Mouse (Mus musculus): ENCODE measurements around the gene Adra2a. TPM values are rescaled to one million over a fixed set of nuclear protein-coding genes. Genes with fewer than 3 reads are reported as not detected.
A peak's percentile ranks its signal among the peaks of the same experiment; 100 is the strongest.

Adra2a gene
- 1.3 and 1.5 TPM in 2 replicates for polyA plus RNA-seq (2014; fragmentation: Nextera tagmentation; extraction: Ambion mirVana)

- ATAC-seq (ENCODE audit: low FRiP score, low TSS enrichment): no peak
- H3K27ac ChIP-seq (ENCODE audit: low read depth, low read length): no peak within 1 kb of the TSS
- peak within 1 kb of the TSS; percentile 100 for H3K4me2 ChIP-seq (replicated peaks; ENCODE audit: low read depth, low read length)
- peak within 1 kb of the TSS; percentile 70 for H3K9ac ChIP-seq (ENCODE audit: low read depth, low read length)
- peaks cover 36% of the 10 kb centered on the region for H3K27me3 ChIP-seq (ENCODE audit: control insufficient read depth, insufficient read depth, low read length)
- H3K4me1 ChIP-seq (ENCODE audit: control insufficient read depth, insufficient read depth, low read length): peaks cover 31% of the 10 kb centered on the region
- H3K36me3 ChIP-seq (ENCODE audit: control insufficient read depth, insufficient read depth, low read length): no peaks in the 10 kb centered on the region
- H3K9me3 ChIP-seq (ENCODE audit: control insufficient read depth, low read length): no peaks in the 10 kb centered on the region
- peak within 1 kb of the TSS; percentile 58 for H3K4me3 ChIP-seq (ENCODE audit: low read length)
- WGBS: 75% methylated on average over 5 of the region's 5 CpGs
Observed at GRCm38 (mm10) chr19:54043851-54044250, at the start of gene Adra2a. Gene Adra2a, plus strand, starts transcription at chr19:54044151.

- no peaks in the 10 kb centered on the region for H3K9me3 ChIP-seq (ENCODE audit: control insufficient read depth, low read length)
- H3K9ac ChIP-seq (ENCODE audit: low read depth, low read length): no peak overlapping the region
- 80% methylated on average over 1 of the region's 1 CpGs for WGBS
- no peak overlapping the region for H3K27ac ChIP-seq (ENCODE audit: low read depth, low read length)
- H3K27me3 ChIP-seq (ENCODE audit: control insufficient read depth, insufficient read depth, low read length): no peaks in the 10 kb centered on the region
- H3K36me3 ChIP-seq (ENCODE audit: control insufficient read depth, insufficient read depth, low read length): peaks cover 5% of the 10 kb centered on the region; the same call in 1 of the 2 replicates
- H3K4me3 ChIP-seq (ENCODE audit: low read length): no peak overlapping the region
- ATAC-seq (ENCODE audit: low FRiP score, low TSS enrichment): no peak
- no peak overlapping the region for H3K4me2 ChIP-seq (replicated peaks; ENCODE audit: low read depth, low read length)
- H3K4me1 ChIP-seq (ENCODE audit: control insufficient read depth, insufficient read depth, low read length): no peaks in the 10 kb centered on the region
Observed at GRCm38 (mm10) chr19:53994276-53994675, 49.7 kb upstream of the Adra2a start.

GRCm38 (mm10) chr19:54010973-54011372 lies 33.0 kb upstream of the Adra2a start:
- no peak overlapping the region for H3K27ac ChIP-seq (ENCODE audit: low read depth, low read length)
- H3K36me3 ChIP-seq (ENCODE audit: control insufficient read depth, insufficient read depth, low read length): no peaks in the 10 kb centered on the region
- no peaks in the 10 kb centered on the region for H3K27me3 ChIP-seq (ENCODE audit: control insufficient read depth, insufficient read depth, low read length)
- H3K9ac ChIP-seq (ENCODE audit: low read depth, low read length): no peak overlapping the region
- H3K4me1 ChIP-seq (ENCODE audit: control insufficient read depth, insufficient read depth, low read length): 0 out of 2 replicates have a peak, but pooled peaks cover 6% of the 10 kb centered on the region
- H3K4me2 ChIP-seq (replicated peaks; ENCODE audit: low read depth, low read length): no peak overlapping the region
- H3K4me3 ChIP-seq (ENCODE audit: low read length): no peak overlapping the region
- 91% methylated on average over 4 of the region's 4 CpGs for WGBS
- ATAC-seq (ENCODE audit: low FRiP score, low TSS enrichment): no peak
- no peaks in the 10 kb centered on the region for H3K9me3 ChIP-seq (ENCODE audit: control insufficient read depth, low read length)

- Histone ChIP-seq H3K9me3 (ENCODE audit: control insufficient read depth, low read length) (no peaks in the 10 kb centered on the region), H3K4me3 (ENCODE audit: low read length) (no peak overlapping the region), H3K4me1 (ENCODE audit: control insufficient read depth, insufficient read depth, low read length) (0 out of 2 replicates have a peak, but pooled peaks cover 6% of the 10 kb centered on the region), H3K27ac (ENCODE audit: low read depth, low read length) (no peak overlapping the region), H3K36me3 (ENCODE audit: control insufficient read depth, insufficient read depth, low read length) (no peaks in the 10 kb centered on the region; the same call in 1 of the 2 replicates), H3K4me2 (replicated peaks; ENCODE audit: low read depth, low read length) (no peak overlapping the region), H3K27me3 (ENCODE audit: control insufficient read depth, insufficient read depth, low read length) (no peaks in the 10 kb centered on the region), H3K9ac (ENCODE audit: low read depth, low read length) (no peak overlapping the region)
- ATAC-seq (ENCODE audit: low FRiP score, low TSS enrichment): no peak
- 94% methylated on average over 5 of the region's 5 CpGs for WGBS
Observed at GRCm38 (mm10) chr19:54014999-54015398, 29.0 kb upstream of the Adra2a start.

GRCm38 (mm10) chr19:54015503-54015902 lies 28.4 kb upstream of the Adra2a start:
- ATAC-seq (ENCODE audit: low FRiP score, low TSS enrichment): no peak
- 100% methylated on average over 5 of the region's 5 CpGs for WGBS
- Histone ChIP-seq H3K27me3 (ENCODE audit: control insufficient read depth, insufficient read depth, low read length) (no peaks in the 10 kb centered on the region), H3K4me3 (ENCODE audit: low read length) (no peak overlapping the region), H3K27ac (ENCODE audit: low read depth, low read length) (no peak overlapping the region), H3K4me2 (replicated peaks; ENCODE audit: low read depth, low read length) (no peak overlapping the region), H3K9me3 (ENCODE audit: control insufficient read depth, low read length) (no peaks in the 10 kb centered on the region), H3K36me3 (ENCODE audit: control insufficient read depth, insufficient read depth, low read length) (no peaks in the 10 kb centered on the region; the same call in 1 of the 2 replicates), H3K4me1 (ENCODE audit: control insufficient read depth, insufficient read depth, low read length) (0 out of 2 replicates have a peak, but pooled peaks cover 5% of the 10 kb centered on the region), H3K9ac (ENCODE audit: low read depth, low read length) (no peak overlapping the region)

- 90% methylated on average over 6 of the region's 6 CpGs for WGBS
- H3K9ac ChIP-seq (ENCODE audit: low read depth, low read length): no peak overlapping the region
- H3K9me3 ChIP-seq (ENCODE audit: control insufficient read depth, low read length): no peaks in the 10 kb centered on the region
- no peaks in the 10 kb centered on the region for H3K4me1 ChIP-seq (ENCODE audit: control insufficient read depth, insufficient read depth, low read length)
- H3K36me3 ChIP-seq (ENCODE audit: control insufficient read depth, insufficient read depth, low read length): peaks cover 25% of the 10 kb centered on the region; the same call in 1 of the 2 replicates
- H3K4me3 ChIP-seq (ENCODE audit: low read length): no peak overlapping the region
- no peak overlapping the region for H3K27ac ChIP-seq (ENCODE audit: low read depth, low read length)
- no peak overlapping the region for H3K4me2 ChIP-seq (replicated peaks; ENCODE audit: low read depth, low read length)
- ATAC-seq (ENCODE audit: low FRiP score, low TSS enrichment): no peak
- no peaks in the 10 kb centered on the region for H3K27me3 ChIP-seq (ENCODE audit: control insufficient read depth, insufficient read depth, low read length)
Observed at GRCm38 (mm10) chr19:54035100-54035499, 8.9 kb upstream of the Adra2a start.

GRCm38 (mm10) chr19:54039441-54039840 lies 4.5 kb upstream of the Adra2a start:
- no peak for ATAC-seq (ENCODE audit: low FRiP score, low TSS enrichment)
- Histone ChIP-seq H3K27ac (ENCODE audit: low read depth, low read length) (no peak overlapping the region), H3K27me3 (ENCODE audit: control insufficient read depth, insufficient read depth, low read length) (no peaks in the 10 kb centered on the region), H3K36me3 (ENCODE audit: control insufficient read depth, insufficient read depth, low read length) (peaks cover 1% of the 10 kb centered on the region; the same call in 1 of the 2 replicates), H3K4me2 (replicated peaks; ENCODE audit: low read depth, low read length) (no peak overlapping the region), H3K4me1 (ENCODE audit: control insufficient read depth, insufficient read depth, low read length) (no peaks in the 10 kb centered on the region), H3K9ac (ENCODE audit: low read depth, low read length) (no peak overlapping the region), H3K4me3 (ENCODE audit: low read length) (no peak overlapping the region), H3K9me3 (ENCODE audit: control insufficient read depth, low read length) (no peaks in the 10 kb centered on the region)
- 74% methylated on average over 7 of the region's 7 CpGs for WGBS

- no peak for ATAC-seq (ENCODE audit: low FRiP score, low TSS enrichment)
- no peak overlapping the region for H3K4me3 ChIP-seq (ENCODE audit: low read length)
- no peak overlapping the region for H3K9ac ChIP-seq (ENCODE audit: low read depth, low read length)
- peaks cover 4% of the 10 kb centered on the region; the same call in 1 of the 2 replicates for H3K27me3 ChIP-seq (ENCODE audit: control insufficient read depth, insufficient read depth, low read length)
- no peak overlapping the region for H3K27ac ChIP-seq (ENCODE audit: low read depth, low read length)
- no peaks in the 10 kb centered on the region for H3K9me3 ChIP-seq (ENCODE audit: control insufficient read depth, low read length)
- H3K4me2 ChIP-seq (replicated peaks; ENCODE audit: low read depth, low read length): no peak overlapping the region; the same call in 1 of the 2 replicates
- no peaks in the 10 kb centered on the region for H3K36me3 ChIP-seq (ENCODE audit: control insufficient read depth, insufficient read depth, low read length)
- peaks cover 4% of the 10 kb centered on the region; the same call in 1 of the 2 replicates for H3K4me1 ChIP-seq (ENCODE audit: control insufficient read depth, insufficient read depth, low read length)
- WGBS: 37% methylated on average over 4 of the region's 4 CpGs
Observed at GRCm38 (mm10) chr19:54040356-54041028, 3.5 kb upstream of the Adra2a start.

GRCm38 (mm10) chr19:54041029-54041367 lies 3.0 kb upstream of the Adra2a start:
- Histone ChIP-seq H3K9ac (ENCODE audit: low read depth, low read length) (no peak overlapping the region), H3K4me3 (ENCODE audit: low read length) (no peak overlapping the region), H3K27ac (ENCODE audit: low read depth, low read length) (no peak overlapping the region), H3K4me1 (ENCODE audit: control insufficient read depth, insufficient read depth, low read length) (peaks cover 7% of the 10 kb centered on the region; the same call in 1 of the 2 replicates), H3K36me3 (ENCODE audit: control insufficient read depth, insufficient read depth, low read length) (no peaks in the 10 kb centered on the region), H3K27me3 (ENCODE audit: control insufficient read depth, insufficient read depth, low read length) (peaks cover 9% of the 10 kb centered on the region), H3K4me2 (replicated peaks; ENCODE audit: low read depth, low read length) (no peak overlapping the region; the same call in 1 of the 2 replicates), H3K9me3 (ENCODE audit: control insufficient read depth, low read length) (no peaks in the 10 kb centered on the region)
- WGBS: 18% methylated on average over 5 of the region's 5 CpGs
- no peak for ATAC-seq (ENCODE audit: low FRiP score, low TSS enrichment)
